Mouse (Mus musculus) ES-Bruce4 (cell line): ENCODE results near the gene Pdzd2. TPM values are rescaled to one million over a fixed set of nuclear protein-coding genes. Genes with fewer than 3 reads are reported as not detected.

Source experiments
- H3K27ac ChIP-seq: 2 replicates; pipeline ENCODE4 v1.5.1; 2012; ENCODE audit warnings: low read length, inconsistent platforms; ENCODE audit not compliant: insufficient read depth
- H3K27me3 ChIP-seq: 2 replicates; pipeline ENCODE4 v1.6.1; 2012; ENCODE audit warnings: mild to moderate bottlenecking, low read length, inconsistent platforms; ENCODE audit not compliant: control insufficient read depth, poor library complexity, insufficient read depth, severe bottlenecking
- H3K36me3 ChIP-seq: 2 replicates; pipeline ENCODE4 v1.6.1; 2012; ENCODE audit warnings: inconsistent platforms, mild to moderate bottlenecking, low read length, moderate library complexity; ENCODE audit not compliant: control insufficient read depth, poor library complexity, insufficient read depth, severe bottlenecking
- H3K4me1 ChIP-seq: one replicate; pipeline ENCODE4 v1.8.1; 2011; ENCODE audit warnings: low read length; ENCODE audit not compliant: control insufficient read depth, insufficient read depth
- H3K4me3 ChIP-seq: 2 replicates; pipeline ENCODE4 v1.5.1; 2011; ENCODE audit warnings: low read depth, mild to moderate bottlenecking, low read length
- H3K9ac ChIP-seq: 2 replicates; pipeline ENCODE4 v1.6.1; 2012; ENCODE audit warnings: low read depth, mild to moderate bottlenecking, inconsistent platforms; ENCODE audit not compliant: poor library complexity, severe bottlenecking
- H3K9me3 ChIP-seq: replicated peaks from 2 replicates; pipeline ENCODE4 v1.6.1; 2012; ENCODE audit warnings: mild to moderate bottlenecking, low read length, inconsistent platforms; ENCODE audit not compliant: control insufficient read depth, poor library complexity, insufficient read depth, severe bottlenecking
- CTCF ChIP-seq: IDR thresholded peaks from one replicate; pipeline ENCODE4 v1.8.1; 2011; ENCODE audit warnings: low read depth, low read length
- EP300 ChIP-seq: IDR thresholded peaks from 2 replicates; pipeline ENCODE4 v1.6.1; 2011; ENCODE audit warnings: low read depth, low read length; ENCODE audit not compliant: insufficient read depth
- POLR2A ChIP-seq: IDR thresholded peaks from one replicate; pipeline ENCODE4 v1.8.1; 2011; ENCODE audit warnings: low read length; ENCODE audit not compliant: insufficient read depth
- polyA plus RNA-seq: library from polyadenylated mRNA; stranded (reverse); fragments of >200 nt; gene quantifications from 2 replicates; pipeline ENCODE4 v1.2.4, GENCODE M21; 2011; ENCODE audit warnings: low read depth; ENCODE audit not compliant: missing spikeins, insufficient read depth, insufficient read length

The Pdzd2 gene
- polyA plus RNA-seq, 1 experiment, result 7.3 TPM

- Histone ChIP-seq H3K36me3 (no peaks in the 10 kb centered on the region), H3K27me3 (no peaks in the 10 kb centered on the region), H3K4me1 (peaks cover 4% of the 10 kb centered on the region), H3K27ac (no peak overlapping the region), H3K9me3 (no peaks in the 10 kb centered on the region), H3K4me3 (no peak overlapping the region), H3K9ac (no peak overlapping the region)
- TF ChIP-seq POLR2A, result no peak
- no peak for TF ChIP-seq CTCF
- TF ChIP-seq EP300, result no peak
Observed at GRCm38 (mm10) chr15:12501924-12502548, 237.7 kb downstream of the Pdzd2 start.

- H3K9ac ChIP-seq, result no peak overlapping the region
- no peak for TF ChIP-seq POLR2A
- no peak for TF ChIP-seq EP300
- no peak for TF ChIP-seq CTCF
- H3K27ac ChIP-seq, result no peak overlapping the region
- H3K4me3 ChIP-seq, result no peak overlapping the region
- no peaks in the 10 kb centered on the region for H3K36me3 ChIP-seq
- H3K27me3 ChIP-seq, result no peaks in the 10 kb centered on the region
- no peaks in the 10 kb centered on the region for H3K9me3 ChIP-seq
- peaks cover 3% of the 10 kb centered on the region for H3K4me1 ChIP-seq
Observed at GRCm38 (mm10) chr15:12500674-12501073, 239.1 kb downstream of the Pdzd2 start.

- H3K27me3 ChIP-seq, result no peaks in the 10 kb centered on the region
- H3K9me3 ChIP-seq, result no peaks in the 10 kb centered on the region
- peaks cover 6% of the 10 kb centered on the region for H3K4me1 ChIP-seq
- H3K9ac ChIP-seq, result no peak overlapping the region
- no peak overlapping the region for H3K4me3 ChIP-seq
- no peaks in the 10 kb centered on the region for H3K36me3 ChIP-seq
- TF ChIP-seq CTCF (no peak), POLR2A (no peak), EP300 (no peak)
- no peak overlapping the region for H3K27ac ChIP-seq
Observed at GRCm38 (mm10) chr15:12494084-12494483, 245.6 kb downstream of the Pdzd2 start.

- no peaks in the 10 kb centered on the region for H3K27me3 ChIP-seq
- TF ChIP-seq POLR2A, result no peak
- TF ChIP-seq EP300, result no peak
- TF ChIP-seq CTCF, result no peak
- H3K9me3 ChIP-seq, result no peaks in the 10 kb centered on the region
- no peak overlapping the region for H3K27ac ChIP-seq
- H3K4me1 ChIP-seq, result peaks cover 6% of the 10 kb centered on the region
- no peak overlapping the region for H3K9ac ChIP-seq
- H3K4me3 ChIP-seq, result no peak overlapping the region
- no peaks in the 10 kb centered on the region for H3K36me3 ChIP-seq
Observed at GRCm38 (mm10) chr15:12493258-12493657, 246.5 kb downstream of the Pdzd2 start.

GRCm38 (mm10) chr15:12490969-12491368 is 248.8 kb downstream of the Pdzd2 start:
- H3K36me3 ChIP-seq, result no peaks in the 10 kb centered on the region
- no peak overlapping the region for H3K4me3 ChIP-seq
- no peaks in the 10 kb centered on the region for H3K9me3 ChIP-seq
- H3K4me1 ChIP-seq, result peaks cover 6% of the 10 kb centered on the region
- H3K9ac ChIP-seq, result no peak overlapping the region
- H3K27ac ChIP-seq, result no peak overlapping the region; the same call in 1 of the 2 replicates
- H3K27me3 ChIP-seq, result no peaks in the 10 kb centered on the region
- no peak for TF ChIP-seq POLR2A
- TF ChIP-seq EP300, result no peak
- no peak for TF ChIP-seq CTCF

GRCm38 (mm10) chr15:12490527-12490926 is 249.2 kb downstream of the Pdzd2 start:
- TF ChIP-seq EP300 (no peak), POLR2A (no peak), CTCF (no peak)
- Histone ChIP-seq H3K9ac (no peak overlapping the region), H3K4me1 (peaks cover 6% of the 10 kb centered on the region), H3K9me3 (no peaks in the 10 kb centered on the region), H3K27me3 (no peaks in the 10 kb centered on the region), H3K27ac (no peak overlapping the region; the same call in 1 of the 2 replicates), H3K4me3 (no peak overlapping the region), H3K36me3 (no peaks in the 10 kb centered on the region)
